Mouse (Mus musculus) adrenal gland, adult 8-10 months (tissue): ENCODE results near the gene Ets2. TPM values are rescaled to one million over a fixed set of nuclear protein-coding genes. Genes with fewer than 3 reads are reported as not detected.
A peak's percentile ranks its signal among the peaks of the same experiment; 100 is the strongest.

Source experiments
- DNase-seq: peaks from one replicate; pipeline ENCODE4 v3.0.0; 2022
- total RNA-seq, 4 experiments: library from RNA; stranded (reverse); gene quantifications; 2 replicates each; pipeline ENCODE4 v1.2.4; 2022

Ets2 gene
- 10 to 100 TPM; 44.7 to 78.5 (median 58.4) TPM for total RNA-seq

DNA sequence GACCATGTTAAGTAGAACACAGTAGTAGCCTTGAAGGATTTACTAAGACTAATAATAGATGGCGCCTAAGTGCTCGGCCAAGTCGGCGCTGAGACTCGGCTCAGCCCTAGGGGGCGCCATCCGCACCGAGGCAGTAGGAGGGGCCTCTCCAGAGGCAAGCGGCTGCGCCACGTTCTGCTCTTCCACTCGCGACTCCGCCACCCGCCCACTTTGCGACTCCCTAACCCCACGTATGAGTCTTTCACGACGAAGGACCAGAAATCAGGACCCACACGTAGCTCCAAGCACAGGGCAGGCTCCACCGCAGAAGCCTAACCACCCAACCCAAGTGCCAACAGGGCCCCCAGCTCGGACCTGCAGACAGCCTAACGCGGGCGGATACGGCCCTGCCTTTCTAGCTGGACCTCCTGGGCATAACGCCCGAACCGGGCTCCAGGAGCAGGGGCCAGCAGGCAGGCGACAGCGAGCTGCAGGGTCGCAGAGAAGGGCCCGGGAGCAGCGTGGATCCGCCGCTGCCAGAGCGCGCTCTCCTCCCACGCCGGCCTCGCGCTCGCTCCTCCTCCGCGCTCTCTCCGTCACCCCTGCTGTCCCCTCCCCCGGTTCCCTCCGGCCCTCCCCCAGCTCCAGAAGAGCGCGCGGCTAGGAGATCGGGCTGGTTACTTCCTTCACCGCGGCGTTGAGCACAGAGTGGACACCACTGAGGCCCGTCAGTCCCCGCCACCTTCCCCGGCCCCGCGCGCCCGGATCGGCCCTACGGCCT lies at the start of gene Ets2:
Gene Ets2 (plus strand): TSS at position 274 of the 760 bp plus-strand sequence.
- peak; percentile 85 for DNase-seq

DNA sequence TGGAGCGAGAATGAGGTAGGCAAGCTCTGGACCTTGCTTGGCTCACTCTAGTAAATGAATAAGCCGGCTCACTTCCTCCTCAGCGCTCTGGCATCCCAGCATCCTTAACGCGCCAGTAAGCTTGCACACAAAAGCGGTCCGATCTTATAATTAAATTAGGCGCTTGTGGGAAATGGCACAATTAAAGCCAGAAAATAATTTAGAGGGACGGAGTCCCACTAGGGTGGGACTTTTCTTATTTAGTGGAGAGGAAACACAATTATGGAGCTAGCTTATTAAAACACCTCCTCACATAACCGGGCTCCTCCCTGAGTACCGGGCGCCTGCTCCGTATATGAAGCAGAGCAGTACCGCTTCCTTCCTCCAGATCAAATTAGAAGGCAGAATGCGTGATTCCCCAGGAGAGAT lies 47.7 kb upstream of the Ets2 start:
- no peak for DNase-seq

DNA sequence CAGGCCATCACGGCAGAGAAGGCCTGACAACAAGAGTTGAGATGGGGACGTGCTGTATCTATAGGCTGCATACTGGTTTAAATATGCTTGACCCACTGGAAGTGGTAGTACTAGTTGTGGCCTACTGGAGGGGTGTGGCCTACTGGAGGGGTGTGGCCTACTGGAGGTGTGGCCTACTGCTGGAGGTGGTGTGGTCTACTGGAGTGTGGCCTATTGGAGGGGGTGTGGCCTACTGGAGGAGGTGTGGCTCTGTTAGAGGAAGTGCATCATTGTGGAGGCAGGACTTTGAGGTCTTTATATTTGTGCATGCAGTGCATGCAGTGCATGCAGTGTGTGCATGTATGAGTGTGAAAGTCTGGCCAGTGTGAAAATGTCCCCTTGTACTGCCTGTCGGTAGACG lies 45.3 kb upstream of the Ets2 start:
- no peak for DNase-seq

DNA sequence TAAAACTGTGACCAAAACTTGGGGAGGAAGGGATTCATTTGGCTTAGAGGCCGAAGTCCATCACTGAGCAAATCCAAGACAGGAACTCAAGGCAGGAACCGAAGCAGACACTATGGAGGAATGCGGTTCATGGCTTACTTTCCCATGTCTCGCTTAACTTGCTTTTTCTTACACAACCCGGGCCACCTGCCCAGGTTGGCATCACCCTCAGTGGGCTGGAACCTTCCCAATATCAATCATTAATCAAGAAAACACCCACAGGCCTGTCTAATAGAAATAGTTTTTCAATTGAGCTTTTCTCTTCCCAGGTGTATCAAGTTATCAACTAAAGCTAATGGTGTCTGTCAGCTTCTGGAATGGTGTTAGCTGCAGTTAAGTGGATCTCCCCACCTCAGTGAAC lies 44.7 kb upstream of the Ets2 start:
- no peak for DNase-seq

DNA sequence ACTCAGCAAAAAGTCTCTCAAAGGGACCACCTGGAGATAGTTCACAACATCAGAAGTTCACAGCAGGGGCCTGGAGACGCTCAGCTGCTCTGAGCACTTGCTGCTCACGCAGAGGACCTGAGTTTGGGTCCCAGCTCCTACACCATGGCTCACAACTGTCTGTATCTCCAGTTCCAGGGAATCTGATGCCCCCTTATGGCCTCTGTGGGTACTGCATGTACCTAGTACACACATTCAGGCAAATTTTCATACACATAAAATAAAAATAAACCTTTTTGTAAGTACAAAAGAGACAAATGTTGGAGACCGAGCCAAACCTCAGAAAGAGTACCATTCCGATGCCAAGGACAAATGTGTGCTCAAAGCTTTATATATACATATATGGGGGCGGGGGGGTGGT lies 44.1 kb upstream of the Ets2 start:
- no peak for DNase-seq

DNA sequence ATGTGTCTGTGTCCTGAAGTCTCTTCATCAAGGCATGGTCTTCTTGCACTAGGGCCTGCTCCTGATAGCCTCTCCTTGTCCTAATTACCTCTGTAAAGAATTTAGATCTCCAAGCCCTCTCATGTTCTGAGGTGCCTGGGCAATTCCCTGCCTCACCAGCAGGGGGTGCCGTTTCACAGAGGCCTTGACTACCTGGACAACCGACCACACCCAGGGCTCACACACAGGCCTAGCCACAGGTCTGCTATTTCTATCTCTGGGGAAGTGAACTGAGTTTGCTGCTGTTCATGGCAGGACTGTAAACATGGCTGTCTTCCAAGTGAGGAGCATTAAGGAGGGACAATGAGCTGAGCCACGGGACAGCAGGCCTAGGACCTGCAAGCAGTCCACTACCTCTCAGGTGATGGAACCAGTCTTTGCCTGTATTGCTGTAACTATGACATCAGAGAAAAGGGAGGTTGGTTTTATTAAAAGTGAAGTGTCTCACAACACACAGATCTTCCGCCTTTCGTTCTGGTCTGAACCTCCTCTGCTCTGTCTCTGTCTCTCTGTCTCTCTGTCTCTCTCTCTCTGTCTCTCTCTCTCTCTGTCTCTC lies 42.9 kb upstream of the Ets2 start:
- DNase-seq: peak; percentile 19

DNA sequence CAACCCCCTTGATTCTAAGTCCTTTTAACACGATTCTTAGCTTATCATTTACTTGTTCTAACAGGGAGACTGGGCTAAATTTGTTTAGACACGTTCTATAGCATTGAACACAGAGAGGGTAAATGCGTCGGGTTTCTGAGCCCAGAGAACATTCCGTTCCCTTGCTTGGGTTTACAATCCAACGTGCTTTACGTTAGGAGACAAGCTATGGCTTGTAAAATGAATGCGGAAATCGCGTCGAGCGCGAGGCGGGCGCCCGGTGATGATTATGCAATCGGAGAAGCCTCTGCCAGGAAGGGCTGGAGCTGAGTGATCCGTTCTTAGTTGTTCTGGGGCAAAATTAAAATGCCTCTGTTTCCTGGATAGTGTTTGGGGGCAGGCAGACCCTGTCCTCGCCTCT lies 42.4 kb upstream of the Ets2 start:
- no peak for DNase-seq

DNA sequence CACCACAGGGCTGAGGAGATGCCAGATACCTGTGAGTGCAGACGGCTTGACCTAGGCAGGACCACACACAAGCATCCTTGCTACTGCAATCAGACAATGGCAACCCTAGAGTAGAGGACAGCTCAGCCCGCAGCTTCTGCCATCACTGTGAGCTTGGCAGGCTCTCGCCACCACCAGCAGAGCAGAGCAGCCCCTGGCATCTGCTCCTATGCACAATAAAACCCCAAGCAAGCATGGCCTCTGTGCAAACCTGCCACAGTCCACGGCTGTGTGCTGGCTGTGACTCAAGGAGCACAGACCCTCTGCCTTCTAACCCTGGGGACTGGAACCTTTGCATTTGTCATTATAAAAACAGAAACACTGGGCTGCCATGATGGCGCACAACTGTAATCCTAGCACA lies 41.0 kb upstream of the Ets2 start:
- no peak for DNase-seq

DNA sequence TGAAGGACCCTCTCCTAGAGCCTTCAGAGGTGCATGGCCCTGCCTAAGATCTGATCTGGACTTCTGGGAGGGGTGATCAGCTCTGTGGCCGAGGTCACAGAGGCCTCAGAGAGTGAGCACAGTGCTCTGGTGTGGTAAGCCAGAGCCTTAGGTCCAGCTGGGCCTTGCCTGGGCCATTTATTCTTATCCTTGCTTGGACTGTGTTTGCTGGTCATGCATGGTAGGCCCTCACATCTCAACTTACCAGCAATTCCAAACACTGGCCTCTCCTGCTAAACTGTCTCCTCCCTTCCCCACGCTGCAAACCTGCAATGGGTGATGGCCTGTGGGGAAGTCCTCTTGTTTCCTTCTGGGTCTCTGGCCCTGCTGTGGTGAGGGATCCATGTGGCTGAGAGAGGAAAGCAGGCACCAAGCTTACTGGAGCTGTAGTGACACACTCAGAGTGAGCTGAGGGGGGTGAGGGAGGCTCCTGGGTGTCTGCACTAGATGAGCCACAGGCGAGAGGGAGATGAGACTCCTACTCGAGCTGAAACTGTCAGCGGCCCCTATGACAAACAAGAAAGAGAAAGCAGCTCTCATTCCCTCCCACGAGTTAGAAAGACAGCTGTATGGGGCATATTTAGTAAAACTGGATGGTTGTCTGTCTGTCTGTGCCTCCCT lies 36.3 kb upstream of the Ets2 start:
- DNase-seq: no peak

DNA sequence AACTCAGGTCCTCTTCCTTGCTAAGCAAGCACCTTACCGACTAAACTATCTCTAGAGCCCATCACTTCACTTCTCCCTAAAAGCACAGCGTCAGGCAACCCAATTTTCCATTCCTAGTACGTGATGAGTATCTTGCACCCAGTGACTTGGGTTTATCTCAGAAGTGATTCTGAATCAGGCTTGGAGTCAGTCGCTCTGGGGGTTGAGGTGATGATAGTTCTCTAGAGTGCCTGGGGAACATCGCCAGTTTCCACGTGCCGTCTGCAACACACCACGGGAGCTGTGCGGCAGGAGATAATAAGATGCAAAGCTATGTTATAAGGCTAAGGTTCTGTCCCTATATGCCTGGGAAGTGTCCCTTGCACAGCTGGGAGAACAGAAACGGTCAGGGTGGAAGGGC lies 35.6 kb upstream of the Ets2 start:
- no peak for DNase-seq

DNA sequence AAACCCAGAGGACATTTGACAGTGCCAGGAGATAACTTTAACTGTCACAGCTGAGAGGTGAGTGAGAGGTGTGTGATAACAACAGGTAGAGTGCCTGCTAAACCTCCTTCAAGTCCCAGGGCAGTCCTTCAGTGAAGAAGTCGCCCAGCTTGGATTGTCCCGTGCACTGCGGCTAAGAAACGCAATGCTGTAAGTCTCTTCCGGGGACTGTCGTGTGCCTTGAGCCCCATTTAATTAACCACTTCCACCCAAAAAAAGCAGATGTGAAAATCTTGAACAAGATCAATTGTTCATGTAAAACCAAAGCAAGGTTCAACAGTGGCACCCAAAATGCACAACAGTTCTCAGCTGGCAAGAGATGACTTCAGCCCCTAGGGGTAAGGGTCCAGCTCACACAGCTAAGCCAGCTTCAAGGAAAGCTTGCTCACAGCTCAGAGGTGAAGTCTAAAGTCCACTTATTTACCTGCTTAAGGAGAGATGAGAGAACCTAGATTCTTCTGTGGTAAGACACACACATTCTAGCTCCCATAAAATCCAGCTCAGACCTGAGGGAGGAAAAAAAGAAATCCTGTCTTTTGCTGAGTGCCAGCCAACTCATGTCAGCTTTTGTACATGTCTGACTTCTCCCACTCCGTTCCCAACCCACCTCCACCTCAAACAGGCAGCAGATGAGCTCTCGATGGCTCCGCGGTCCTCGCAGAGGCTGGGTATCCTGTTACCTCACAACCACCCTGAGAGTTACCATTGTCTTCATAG lies 34.3 kb upstream of the Ets2 start:
- no peak for DNase-seq

DNA sequence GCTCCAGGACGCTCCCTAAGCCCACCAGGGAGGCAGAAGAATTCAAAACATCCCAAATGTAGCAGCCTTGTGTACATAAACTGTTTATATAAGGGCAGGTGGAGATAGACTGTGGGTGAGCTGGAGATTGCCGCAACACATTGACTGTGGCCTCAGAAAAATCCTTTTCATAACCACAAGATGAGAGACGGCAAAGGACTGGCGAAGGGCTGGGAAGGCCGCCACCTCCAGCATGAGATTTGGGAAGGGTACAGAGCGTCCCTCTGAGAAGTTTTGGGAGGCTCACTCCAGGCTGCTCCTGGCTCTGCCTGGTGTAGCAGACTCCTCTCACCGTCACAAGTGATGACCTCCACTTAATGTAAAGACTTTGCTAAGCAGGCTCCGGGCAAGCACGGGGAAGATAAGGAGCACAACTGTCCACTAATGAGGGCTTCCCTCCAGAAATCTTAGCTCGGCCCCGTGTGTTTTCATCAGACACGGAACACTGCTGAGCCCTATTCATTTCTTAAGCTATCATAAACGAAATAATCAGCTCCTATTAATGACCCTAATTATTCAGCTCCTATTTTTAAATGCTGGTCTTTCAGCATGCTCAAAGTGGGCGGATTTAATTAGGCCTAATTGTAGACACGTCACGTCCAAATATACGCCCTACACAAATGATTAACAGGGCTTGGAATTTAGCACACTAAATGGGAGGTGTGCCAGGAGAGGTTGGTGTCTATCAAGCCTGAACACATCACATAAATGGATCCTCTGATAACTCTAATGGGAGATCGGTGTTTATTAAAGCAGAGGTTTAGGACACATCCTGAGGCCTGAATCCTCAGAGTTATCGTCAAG lies 33.5 kb upstream of the Ets2 start:
- DNase-seq: no peak

DNA sequence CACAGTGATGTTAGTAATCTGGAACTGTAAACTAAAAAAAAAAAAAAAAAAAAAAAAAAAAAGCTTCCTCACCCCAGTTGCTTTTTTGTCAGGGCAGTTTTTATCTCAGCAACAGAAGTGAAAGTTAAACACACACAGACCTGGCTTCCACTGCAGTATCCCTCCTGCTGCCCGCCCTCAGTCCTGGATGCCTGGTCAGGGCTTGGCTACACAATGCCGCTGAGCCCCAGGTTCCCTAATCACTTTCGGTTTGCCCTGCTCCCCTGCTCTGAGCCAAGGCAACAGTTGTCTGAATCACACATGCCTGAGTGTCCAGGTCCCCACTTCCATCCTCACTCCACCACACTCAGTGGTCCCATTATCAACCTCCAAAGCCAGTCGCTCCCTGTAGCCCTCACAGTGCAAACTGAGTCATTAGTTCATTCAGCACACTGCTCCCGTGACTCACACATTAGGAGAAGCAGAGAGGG lies 27.4 kb upstream of the Ets2 start:
- no peak for DNase-seq

DNA sequence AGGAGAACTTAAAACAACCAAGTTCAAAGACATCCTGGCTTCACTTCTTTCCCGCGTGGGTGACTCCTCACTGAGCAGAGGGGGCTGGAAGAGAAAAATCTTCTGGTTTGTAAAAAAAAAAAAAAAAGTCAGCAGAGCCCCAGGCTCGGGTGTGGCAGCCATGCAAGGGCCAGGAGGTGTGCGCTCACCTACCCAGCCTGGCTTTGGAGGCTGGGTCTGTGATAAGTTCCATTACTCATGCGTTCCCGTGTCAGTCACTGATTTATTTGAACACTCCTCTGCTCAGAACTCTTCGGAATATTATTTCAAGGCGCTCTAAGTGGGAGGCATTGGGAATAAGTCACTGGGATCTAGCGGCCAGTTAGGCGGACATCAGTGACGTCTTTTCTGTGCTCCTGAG lies 26.7 kb upstream of the Ets2 start:
- no peak for DNase-seq

DNA sequence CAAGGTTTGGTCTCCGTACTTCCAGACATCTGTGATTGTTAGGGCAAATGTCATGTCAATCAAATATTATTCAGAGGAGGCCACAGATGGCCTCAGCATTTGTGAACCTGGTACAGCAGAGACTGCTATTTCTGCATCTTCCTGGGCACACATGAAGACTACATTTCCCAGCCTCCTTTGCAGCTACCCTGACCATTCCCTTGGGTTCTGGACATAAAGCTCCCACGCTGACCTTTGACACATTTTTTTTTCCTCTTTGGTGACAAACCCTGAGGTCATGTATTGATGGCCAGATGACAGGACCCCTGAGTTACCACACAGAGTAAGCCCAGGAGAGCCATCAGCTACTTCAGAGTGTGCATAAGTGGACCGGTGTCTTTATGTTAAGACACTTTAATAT lies 25.2 kb upstream of the Ets2 start:
- no peak for DNase-seq

DNA sequence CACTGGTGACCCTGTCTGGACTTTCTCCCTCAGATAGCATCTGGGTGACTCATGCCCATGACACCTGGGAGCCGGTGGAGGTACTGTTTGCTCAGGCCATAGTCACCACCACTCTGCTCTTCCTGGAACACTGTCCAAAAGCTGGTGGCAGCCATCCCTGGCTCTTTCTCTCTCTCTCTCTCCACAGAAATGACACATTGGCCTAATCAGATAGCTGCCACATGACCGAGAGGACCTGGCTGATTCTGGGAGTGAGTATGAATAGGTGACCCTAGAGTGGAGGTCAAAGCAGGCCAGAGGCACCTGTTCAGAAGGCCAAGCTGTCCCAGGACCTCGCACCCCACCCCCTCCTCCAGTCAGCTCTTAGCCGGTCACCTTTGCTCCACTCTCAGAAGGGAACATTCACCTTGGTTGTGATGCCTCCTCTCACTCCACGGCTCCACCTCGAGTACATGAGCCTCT lies 19.4 kb upstream of the Ets2 start:
- DNase-seq: no peak

DNA sequence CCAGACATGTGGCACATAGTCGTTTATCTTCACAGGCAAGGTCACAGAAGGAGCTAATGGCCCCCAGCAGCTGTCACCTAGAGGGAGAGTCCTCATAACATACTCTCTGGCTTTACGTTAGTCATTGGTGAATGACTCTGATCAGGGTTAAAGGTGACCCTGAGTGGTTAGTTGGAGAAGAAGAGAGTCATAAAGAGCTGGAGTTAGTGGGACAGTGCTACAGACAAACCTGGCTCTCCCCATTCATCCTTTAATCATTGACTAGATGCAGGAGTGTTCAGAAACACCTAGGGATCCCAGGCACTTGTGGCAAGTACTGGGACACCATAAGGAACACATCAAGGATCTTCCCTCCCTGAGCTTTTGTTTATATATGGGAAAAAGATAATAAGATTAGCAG lies 16.1 kb upstream of the Ets2 start:
- DNase-seq: no peak

DNA sequence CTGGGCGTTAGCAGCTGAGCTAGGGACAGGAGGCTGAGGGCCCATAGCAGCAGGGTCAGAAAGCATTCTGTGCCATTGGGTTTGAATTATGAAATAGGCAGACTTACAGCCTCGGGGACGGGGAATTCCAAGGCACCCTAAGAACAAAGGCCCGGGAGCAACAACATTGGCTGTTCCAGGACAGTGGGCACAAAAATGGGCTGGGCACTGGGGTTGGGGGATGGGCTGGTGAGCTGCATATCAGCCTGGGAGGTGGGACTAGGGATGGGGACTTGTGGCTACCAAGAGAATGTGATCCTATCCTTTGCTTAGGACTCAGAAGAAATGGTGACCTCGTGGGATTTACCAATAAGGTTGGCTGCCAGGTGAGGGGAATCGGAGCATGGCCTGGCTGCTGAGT lies 15.6 kb upstream of the Ets2 start:
- DNase-seq: no peak

DNA sequence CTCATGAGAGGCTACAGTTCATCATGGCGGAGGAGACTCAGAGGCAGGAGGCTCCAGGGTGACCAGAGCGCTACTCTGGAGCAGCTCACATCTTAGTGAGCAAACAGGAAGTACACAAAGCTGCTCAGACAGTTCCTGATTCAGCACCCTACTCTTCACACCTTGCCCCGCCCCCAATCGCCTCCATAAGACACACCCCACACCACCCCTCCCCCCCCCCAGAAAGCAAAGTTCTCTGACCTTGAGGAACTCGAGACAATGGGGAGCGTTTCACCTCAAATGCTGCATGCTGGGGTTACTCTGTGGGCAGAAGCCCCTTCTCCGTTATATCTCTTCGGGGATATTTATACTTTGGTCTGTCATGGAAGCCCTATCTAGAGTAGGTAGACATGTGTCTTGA lies 15.0 kb upstream of the Ets2 start:
- DNase-seq: no peak

DNA sequence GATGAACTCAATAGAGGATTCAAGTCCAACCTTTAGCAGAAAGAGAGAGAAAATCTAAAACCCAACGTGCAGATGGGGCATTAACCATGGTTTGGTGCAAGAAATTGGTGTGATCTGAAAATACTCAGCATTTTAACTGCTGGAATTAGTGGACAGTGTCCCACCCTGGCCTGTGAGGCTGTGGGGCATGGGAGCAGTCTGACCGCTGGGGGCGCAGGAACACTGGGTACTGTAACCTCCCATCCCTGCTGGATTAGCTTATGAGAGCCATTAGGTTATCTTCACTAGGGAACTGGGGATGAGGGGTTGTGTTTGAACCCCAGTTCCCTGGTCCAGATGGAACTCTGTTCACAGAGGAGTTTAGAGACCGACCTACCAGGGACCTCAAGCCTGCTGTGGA lies 13.9 kb upstream of the Ets2 start:
- no peak for DNase-seq

DNA sequence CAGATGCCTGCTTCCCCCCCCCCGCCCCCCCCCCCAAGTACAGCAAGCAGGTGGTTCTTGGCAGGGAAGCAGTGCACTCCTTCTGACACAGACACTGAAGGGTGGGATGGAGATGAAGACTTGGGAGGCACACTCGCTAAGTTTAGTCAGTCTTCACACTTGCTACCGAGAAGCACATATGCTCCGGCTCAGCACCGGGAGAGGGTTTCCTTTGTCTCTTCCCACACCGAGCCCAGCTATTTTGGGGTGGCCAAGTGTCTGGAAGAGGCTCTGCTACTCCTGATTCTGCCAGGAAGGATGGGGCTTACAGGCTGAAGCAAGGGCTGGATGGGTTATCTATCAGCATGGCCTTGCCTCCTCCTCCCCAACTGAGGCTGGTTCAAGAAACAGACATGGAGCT lies 5.3 kb upstream of the Ets2 start:
- DNase-seq: no peak

DNA sequence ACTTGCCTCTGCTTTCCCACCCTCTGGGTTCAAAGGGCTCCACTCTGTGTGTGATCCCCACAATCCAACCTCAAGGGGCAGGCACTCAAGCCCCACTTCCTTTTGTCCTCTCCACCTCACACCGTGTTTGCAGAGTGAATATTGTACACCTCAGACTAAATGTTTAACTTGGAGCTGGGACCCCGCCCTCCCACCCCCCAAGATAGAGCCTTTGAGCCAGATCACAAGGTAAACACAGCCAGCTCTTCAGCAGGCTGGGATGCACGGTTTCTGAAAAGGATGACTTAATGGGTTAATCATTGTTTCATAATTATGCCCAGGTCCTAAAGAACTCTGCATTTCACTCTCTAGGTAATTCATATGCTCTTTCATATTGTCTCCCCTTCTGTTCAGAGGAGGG lies 2.2 kb upstream of the Ets2 start:
- no peak for DNase-seq
